Mouse (Mus musculus) liver, adult 2 months (tissue): ENCODE measurements around the gene Cspg5. TPM values are rescaled to one million over a fixed set of nuclear protein-coding genes. Genes with fewer than 3 reads are reported as not detected.

Source experiments
- DNase-seq: peaks from one replicate; pipeline ENCODE4 v3.0.0-alpha.2; 2011; ENCODE audit warnings: low read depth, low spot score; ENCODE audit errors: extremely low read depth
- H3K27ac ChIP-seq: fragments of 200-500 bp; replicated peaks from 2 replicates; pipeline ENCODE4 v1.5.1; 2012; ENCODE audit warnings: low read depth, mild to moderate bottlenecking, control low read depth, inconsistent platforms, low read length; ENCODE audit not compliant: insufficient read depth
- H3K27me3 ChIP-seq: fragments of 200-500 bp; 2 replicates; pipeline ENCODE4 v1.6.1; 2012; ENCODE audit warnings: mild to moderate bottlenecking, moderate library complexity, low read length, inconsistent platforms; ENCODE audit not compliant: control insufficient read depth, insufficient read depth
- H3K36me3 ChIP-seq: fragments of 200-500 bp; 2 replicates; pipeline ENCODE4 v1.6.1; 2012; ENCODE audit warnings: low read length, inconsistent platforms; ENCODE audit not compliant: control insufficient read depth, insufficient read depth
- H3K4me1 ChIP-seq: fragments of 200-500 bp; 2 replicates; pipeline ENCODE4 v1.6.1; 2011; ENCODE audit warnings: low read length; ENCODE audit not compliant: control insufficient read depth, insufficient read depth
- H3K4me3 ChIP-seq: fragments of 200-500 bp; 2 replicates; pipeline ENCODE4 v1.5.1; 2011; ENCODE audit warnings: low read depth, mild to moderate bottlenecking, control low read depth, low read length, moderate library complexity; ENCODE audit not compliant: insufficient read depth
- H3K79me2 ChIP-seq: fragments of 200-500 bp; 2 replicates; pipeline ENCODE4 v1.6.1; 2012; ENCODE audit warnings: inconsistent platforms, mild to moderate bottlenecking, low read length, moderate library complexity; ENCODE audit not compliant: control insufficient read depth, insufficient read depth
- H3K9ac ChIP-seq: fragments of 200-500 bp; 2 replicates; pipeline ENCODE4 v1.6.1; 2012; ENCODE audit warnings: low read depth, mild to moderate bottlenecking, control low read depth, inconsistent platforms, low read length
- CTCF ChIP-seq: fragments of 200-500 bp; IDR thresholded peaks from 2 replicates; pipeline ENCODE4 v1.5.1; 2011; ENCODE audit warnings: low read depth, low read length, control low read depth
- POLR2A ChIP-seq: fragments of 200-500 bp; IDR thresholded peaks from 2 replicates; pipeline ENCODE4 v1.6.1; 2011; ENCODE audit warnings: low read length, control low read depth; ENCODE audit not compliant: insufficient read depth; ENCODE audit errors: extremely low read depth
- WGBS: fragments of 180-500 bp; shearing (Covaris S2); methylation state at CpG from one replicate; pipeline ENCODE4 v1.1.7; 2018; 5-methylcytosine and 5-hydroxymethylcytosine counted together
- polyA plus RNA-seq: library from polyadenylated mRNA; depleted of rRNA; stranded (reverse); fragments of >200 nt; gene quantifications from 2 replicates; pipeline ENCODE4 v1.2.3, GENCODE M21; 2012; rRNA removed
- total RNA-seq: library from RNA; depleted of rRNA; stranded (reverse); fragments of >200 nt; gene quantifications from 2 replicates; pipeline ENCODE4 v1.2.3, GENCODE M21; 2014; rRNA removed

The Cspg5 gene
- total and polyA plus RNA-seq, 2 experiments, result 0.09 to 0.16 TPM

DNA sequence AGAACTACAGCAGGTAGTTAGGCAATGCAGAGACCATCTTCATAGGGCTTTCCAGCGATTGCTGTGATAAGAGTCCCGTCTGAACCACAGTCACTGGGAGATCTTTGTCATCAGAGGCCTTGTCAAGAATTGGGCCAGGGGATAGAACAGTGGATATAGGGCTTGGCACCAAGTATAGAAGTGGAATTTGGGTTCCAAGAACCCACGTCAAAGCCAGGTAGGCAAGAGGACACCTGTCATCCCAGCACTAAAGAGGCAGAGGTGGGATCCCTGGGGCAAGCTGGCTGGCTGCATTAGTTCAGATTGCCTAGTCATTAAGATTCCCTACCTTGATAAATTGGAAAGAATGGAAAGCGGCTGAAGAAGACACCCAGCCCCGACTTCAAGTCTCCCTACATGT is 62.8 kb downstream of the Cspg5 start:
- DNase-seq, result no peak
- Histone ChIP-seq H3K4me3 (no peak overlapping the region), H3K27ac (no peak overlapping the region), H3K79me2 (no peaks in the 10 kb centered on the region), H3K27me3 (no peaks in the 10 kb centered on the region), H3K36me3 (peaks cover 3% of the 10 kb centered on the region; the same call in 1 of the 2 replicates), H3K9ac (no peak overlapping the region), H3K4me1 (peaks cover 3% of the 10 kb centered on the region)
- no peak for TF ChIP-seq POLR2A
- no peak for TF ChIP-seq CTCF
- 91% methylated on average over 5 of the region's 5 CpGs for WGBS

Other genes with a start within 250 kb of the Cspg5 start
- 9.8 and 11.3 TPM in 2 replicates for gene Smarcc1, start 126.1 kb upstream of the Cspg5 start, total RNA-seq
- 6.6 and 7.5 TPM in 2 replicates for gene Smarcc1, start 126.1 kb upstream of the Cspg5 start, polyA plus RNA-seq
- gene Dhx30, start 126.0 kb upstream of the Cspg5 start, total RNA-seq, result 20.6 and 24.8 TPM in 2 replicates
- gene Dhx30, start 126.0 kb upstream of the Cspg5 start, polyA plus RNA-seq, result 35.0 and 48.5 TPM in 2 replicates
- 5.0 and 5.9 TPM in 2 replicates for gene Elp6, start 61.4 kb downstream of the Cspg5 start, total RNA-seq
- 6.6 and 7.3 TPM in 2 replicates for gene Elp6, start 61.4 kb downstream of the Cspg5 start, polyA plus RNA-seq
- 51.8 and 84.8 TPM in 2 replicates for gene Scap, start 89.5 kb downstream of the Cspg5 start, total RNA-seq
- 68.7 and 72.9 TPM in 2 replicates for gene Scap, start 89.5 kb downstream of the Cspg5 start, polyA plus RNA-seq
- 4.5 and 6.8 TPM in 2 replicates for gene Ptpn23, start 164.4 kb downstream of the Cspg5 start, total RNA-seq
- gene Ptpn23, start 164.4 kb downstream of the Cspg5 start, polyA plus RNA-seq, result 7.9 and 10.7 TPM in 2 replicates
- gene Ngp, start 176.0 kb downstream of the Cspg5 start, total RNA-seq, result not detected in 2 replicates
- gene Ngp, start 176.0 kb downstream of the Cspg5 start, polyA plus RNA-seq, result 0.21 and 0.37 TPM in 2 replicates
- gene Klhl18, start 232.9 kb downstream of the Cspg5 start, total RNA-seq, result 2.0 and 2.3 TPM in 2 replicates
- 5.9 and 6.9 TPM in 2 replicates for gene Klhl18, start 232.9 kb downstream of the Cspg5 start, polyA plus RNA-seq
- gene Kif9, start 233.2 kb downstream of the Cspg5 start, total RNA-seq, result 0.40 and 0.55 TPM in 2 replicates
- 0.18 and 0.35 TPM in 2 replicates for gene Kif9, start 233.2 kb downstream of the Cspg5 start, polyA plus RNA-seq